Mouse (Mus musculus): Measurements from ENCODE around the gene Rbms1. TPM values are rescaled to one million over a fixed set of nuclear protein-coding genes. Genes with fewer than 3 reads are reported as not detected.
A peak's percentile ranks its signal among the peaks of the same experiment; 100 is the strongest.

Gene Rbms1
- total and polyA plus RNA-seq, 3 experiments: 10.1 to 27.4 TPM; not detected in 1

DNA sequence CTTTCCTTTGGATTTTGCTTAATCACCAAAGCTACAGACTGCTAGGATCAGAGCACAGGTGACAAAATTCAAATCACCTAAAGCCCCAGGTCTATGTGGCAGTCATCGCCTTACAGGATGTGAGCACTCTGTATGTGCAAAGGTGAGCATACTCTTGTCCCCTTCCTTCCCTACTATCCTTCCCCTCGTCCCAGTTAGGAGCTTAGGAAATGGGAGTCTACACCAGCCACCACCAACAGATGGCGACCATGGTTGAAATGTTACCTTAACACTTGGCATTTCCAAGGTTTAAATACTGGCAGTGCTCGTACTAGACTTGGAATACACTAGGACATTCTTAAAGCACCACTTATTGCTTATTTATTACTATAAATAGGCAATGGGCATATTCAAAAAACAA, 160.8 kb downstream of the Rbms1 start:
- H3K4me1 ChIP-seq (ENCODE audit: control insufficient read depth in 1 of 2, insufficient read depth in 2 of 2, low read length in 2 of 2): no peaks in the 10 kb centered on the region
- H3K79me2 ChIP-seq (ENCODE audit: control insufficient read depth, insufficient read depth, low read length, poor library complexity): no peaks in the 10 kb centered on the region
- no peak overlapping the region for H3K27ac ChIP-seq (ENCODE audit: control insufficient read depth, low read depth, low read length)
- no peaks in the 10 kb centered on the region for H3K27me3 ChIP-seq (ENCODE audit: control insufficient read depth in 1 of 2, insufficient read depth in 2 of 2, low read length in 2 of 2)
- peak; percentile 18 for DNase-seq (ENCODE audit: low read depth, low spot score)
- no peak overlapping the region for H3K4me3 ChIP-seq (ENCODE audit: control insufficient read depth in 1 of 2, insufficient read depth in 1 of 2, low read depth in 2 of 2, low read length in 2 of 2)
- TF ChIP-seq RAD21 (IDR thresholded peaks at IDR 0.05; ENCODE audit: low read depth, low read length) (peak; percentile 39), NELFE (IDR thresholded peaks at IDR 0.05; ENCODE audit: low read depth, low read length) (no peak), ZC3H11A (IDR thresholded peaks at IDR 0.05; ENCODE audit: low read depth, low read length) (0 out of 2 replicates have a peak, but pooled peaks have one; percentile 8), POLR2A (IDR thresholded peaks at IDR 0.05; ENCODE audit: control insufficient read depth in 1 of 2, insufficient read depth in 1 of 2, low read depth in 1 of 2, low read length in 2 of 2, poor library complexity in 1 of 2) (no peak), TCF12 (IDR thresholded peaks at IDR 0.05; ENCODE audit: low read depth, low read length) (no peak), JUND (IDR thresholded peaks at IDR 0.05; ENCODE audit: low read depth, low read length) (no peak), SMC3 (IDR thresholded peaks at IDR 0.05; ENCODE audit: low read depth, low read length) (peak; percentile 57), MYB (IDR thresholded peaks at IDR 0.05; ENCODE audit: low read depth, low read length) (no peak), MAFK (IDR thresholded peaks at IDR 0.05; ENCODE audit: borderline replicate concordance, low read depth, low read length) (no peak), MYC (IDR thresholded peaks at IDR 0.05; ENCODE audit: low read depth, low read length) (no peak), CHD1 (IDR thresholded peaks at IDR 0.05; ENCODE audit: low read depth, low read length) (no peak), CHD2 (IDR thresholded peaks at IDR 0.05; ENCODE audit: low read length) (no peak), CTCF (IDR thresholded peaks at IDR 0.05 in 2 of 3, conservative IDR thresholded peaks at IDR 0.05 in 1 of 3; ENCODE audit: control insufficient read depth in 1 of 3, insufficient read depth in 1 of 3, low read depth in 2 of 3, low read length in 3 of 3, poor library complexity in 1 of 3, severe bottlenecking in 1 of 3) (peak; percentile 16 to 43 (median 17); a peak in 4 of 6 replicates)
- H3K36me3 ChIP-seq (ENCODE audit: control insufficient read depth in 1 of 2, insufficient read depth in 2 of 2, low read length in 2 of 2): no peaks in the 10 kb centered on the region
- H3K9ac ChIP-seq (ENCODE audit: control insufficient read depth, low read depth, low read length, poor library complexity, severe bottlenecking): no peak overlapping the region
- no peaks in the 10 kb centered on the region for H3K9me3 ChIP-seq (replicated peaks; ENCODE audit: insufficient read depth, low read length)

DNA sequence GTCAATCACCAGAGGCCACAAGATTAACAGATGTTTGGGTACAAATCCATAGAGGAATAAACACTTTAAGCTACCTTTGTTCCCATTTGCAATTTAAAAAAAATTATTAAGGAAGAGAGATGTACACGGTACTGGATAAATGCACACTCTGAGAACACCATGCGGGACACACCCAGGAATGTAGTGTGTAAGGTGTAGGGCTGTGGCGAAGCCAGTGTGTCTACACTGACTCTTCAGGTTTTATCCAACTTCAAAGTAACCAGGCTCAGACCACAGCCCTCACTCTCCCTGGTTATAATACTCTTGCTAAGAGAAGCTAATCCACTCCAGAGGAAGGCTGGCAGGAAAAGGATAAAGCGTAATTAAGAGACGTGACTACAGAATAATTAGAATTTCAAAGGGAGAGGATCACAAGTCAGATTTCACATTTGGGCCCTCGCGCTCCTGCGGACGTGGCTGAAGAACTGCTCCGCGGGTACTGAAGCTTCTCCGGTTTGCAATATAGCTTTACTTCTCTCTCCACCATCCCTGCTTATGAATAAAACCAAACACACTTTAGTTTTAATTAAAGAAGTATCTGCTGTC, 161.3 kb downstream of the Rbms1 start:
- H3K9ac ChIP-seq (ENCODE audit: control insufficient read depth, low read depth, low read length, poor library complexity, severe bottlenecking): no peak overlapping the region
- H3K9me3 ChIP-seq (replicated peaks; ENCODE audit: insufficient read depth, low read length): no peaks in the 10 kb centered on the region
- TF ChIP-seq BHLHE40 (IDR thresholded peaks at IDR 0.05; ENCODE audit: borderline replicate concordance, low read depth, low read length) (no peak), TAL1 (IDR thresholded peaks at IDR 0.05; ENCODE audit: low read length) (no peak), NELFE (IDR thresholded peaks at IDR 0.05; ENCODE audit: low read depth, low read length) (no peak), ZNF384 (IDR thresholded peaks at IDR 0.05; ENCODE audit: low read depth, low read length) (no peak), MEF2A (IDR thresholded peaks at IDR 0.05; ENCODE audit: extremely low read depth, insufficient replicate concordance, low read depth, low read length, poor library complexity, severe bottlenecking) (no peak), CHD2 (IDR thresholded peaks at IDR 0.05; ENCODE audit: low read length) (no peak), CTCF (IDR thresholded peaks at IDR 0.05 in 2 of 3, conservative IDR thresholded peaks at IDR 0.05 in 1 of 3; ENCODE audit: control insufficient read depth in 1 of 3, insufficient read depth in 1 of 3, low read depth in 2 of 3, low read length in 3 of 3, poor library complexity in 1 of 3, severe bottlenecking in 1 of 3) (no peak), RCOR1 (IDR thresholded peaks at IDR 0.05; ENCODE audit: low read depth, low read length) (no peak), EP300 (IDR thresholded peaks at IDR 0.05; ENCODE audit: low read depth in 1 of 2, low read length in 2 of 2) (no peak), MAFK (IDR thresholded peaks at IDR 0.05; ENCODE audit: borderline replicate concordance, low read depth, low read length) (no peak), SIN3A (IDR thresholded peaks at IDR 0.05; ENCODE audit: low read length) (no peak), KAT2A (conservative IDR thresholded peaks at IDR 0.05; ENCODE audit: low read depth, low read length) (no peak), CHD1 (IDR thresholded peaks at IDR 0.05; ENCODE audit: low read depth, low read length) (no peak), E2F4 (IDR thresholded peaks at IDR 0.05; ENCODE audit: borderline replicate concordance, low read depth, low read length) (no peak), UBTF (IDR thresholded peaks at IDR 0.05; ENCODE audit: borderline replicate concordance, insufficient read depth, low read depth, low read length) (no peak)
- no peak for DNase-seq (ENCODE audit: low read depth, low spot score)
- no peak overlapping the region for H3K4me3 ChIP-seq (ENCODE audit: control insufficient read depth in 1 of 2, insufficient read depth in 1 of 2, low read depth in 2 of 2, low read length in 2 of 2)
- H3K27me3 ChIP-seq (ENCODE audit: control insufficient read depth in 1 of 2, insufficient read depth in 2 of 2, low read length in 2 of 2): no peaks in the 10 kb centered on the region
- no peaks in the 10 kb centered on the region for H3K79me2 ChIP-seq (ENCODE audit: control insufficient read depth, insufficient read depth, low read length, poor library complexity)
- H3K27ac ChIP-seq (ENCODE audit: control insufficient read depth, low read depth, low read length): no peak overlapping the region
- H3K36me3 ChIP-seq (ENCODE audit: control insufficient read depth in 1 of 2, insufficient read depth in 2 of 2, low read length in 2 of 2): no peaks in the 10 kb centered on the region
- no peaks in the 10 kb centered on the region for H3K4me1 ChIP-seq (ENCODE audit: control insufficient read depth in 1 of 2, insufficient read depth in 2 of 2, low read length in 2 of 2)
